Mouse (Mus musculus) layer of hippocampus, adult 18-20 months (tissue): ENCODE measurements around the gene Tmem234. TPM values are rescaled to one million over a fixed set of nuclear protein-coding genes. Genes with fewer than 3 reads are reported as not detected.
A peak's percentile ranks its signal among the peaks of the same experiment; 100 is the strongest.

Experiments used
- DNase-seq, 2 experiments: peaks; one replicate each; pipeline ENCODE4 v3.0.0; 2022; ENCODE audit warnings: low spot score in 2 of 2
- total RNA-seq, 2 experiments: library from RNA; stranded (reverse); gene quantifications; 2 replicates each; pipeline ENCODE4 v1.2.3; 2021

Gene Tmem234
- total RNA-seq, 2 experiments from 2014 or later = 73.7 to 79.8 TPM

- no peak for DNase-seq
Observed at GRCm38 (mm10) chr4:129577688-129578087, 22.8 kb upstream of the Tmem234 start.

GRCm38 (mm10) chr4:129578466-129578865, 22.0 kb upstream of the Tmem234 start, which contains the start of gene Fam167b:
Gene Fam167b, minus strand, starts transcription at chr4:129578549.
- DNase-seq = no peak

GRCm38 (mm10) chr4:129580347-129580746, 20.1 kb upstream of the Tmem234 start:
- DNase-seq = peak in 1 of 2 experiments; percentile 21

- DNase-seq = no peak
Observed at GRCm38 (mm10) chr4:129582251-129582650, 18.2 kb upstream of the Tmem234 start.

GRCm38 (mm10) chr4:129584370-129584769, 16.1 kb upstream of the Tmem234 start:
- no peak for DNase-seq

GRCm38 (mm10) chr4:129584884-129585608, 15.4 kb upstream of the Tmem234 start:
- peak; percentile 64 to 92 for DNase-seq

GRCm38 (mm10) chr4:129585773-129586172, 14.7 kb upstream of the Tmem234 start:
- no peak for DNase-seq

- DNase-seq = no peak
Observed at GRCm38 (mm10) chr4:129586943-129587342, 13.5 kb upstream of the Tmem234 start.

- DNase-seq = no peak
Observed at GRCm38 (mm10) chr4:129588865-129589264, 11.6 kb upstream of the Tmem234 start.

- peak; percentile 70 to 85 for DNase-seq
Observed at GRCm38 (mm10) chr4:129608426-129609025, 8.1 kb downstream of the Tmem234 start.

GRCm38 (mm10) chr4:129609139-129609631, 8.7 kb downstream of the Tmem234 start:
- no peak for DNase-seq

GRCm38 (mm10) chr4:129610026-129610425, 9.6 kb downstream of the Tmem234 start:
- no peak for DNase-seq

GRCm38 (mm10) chr4:129610472-129610871, 10.0 kb downstream of the Tmem234 start:
- DNase-seq = no peak

GRCm38 (mm10) chr4:129614093-129614492, 13.6 kb downstream of the Tmem234 start, which contains the start of gene Dcdc2b:
Gene Dcdc2b, minus strand, starts transcription at chr4:129614257.
- no peak for DNase-seq

GRCm38 (mm10) chr4:129615801-129616290, 15.4 kb downstream of the Tmem234 start:
- DNase-seq = no peak

- no peak for DNase-seq
Observed at GRCm38 (mm10) chr4:129616631-129617030, 16.2 kb downstream of the Tmem234 start.

GRCm38 (mm10) chr4:129617121-129617641, 16.7 kb downstream of the Tmem234 start:
- no peak for DNase-seq

- DNase-seq = no peak
Observed at GRCm38 (mm10) chr4:129618031-129618430, 17.6 kb downstream of the Tmem234 start.

GRCm38 (mm10) chr4:129618786-129619691, 18.6 kb downstream of the Tmem234 start, which contains the start of gene Iqcc:
Gene Iqcc, minus strand, starts transcription at chr4:129619099.
- DNase-seq = peak; percentile 95 to 98

- DNase-seq = no peak
Observed at GRCm38 (mm10) chr4:129620419-129621282, 20.2 kb downstream of the Tmem234 start.
